Mouse (Mus musculus) lung, adult 2 months (tissue): Measurements from ENCODE around the gene Pde4d.

ENCODE experiments used
- CTCF ChIP-seq: fragments of 200-500 bp; IDR thresholded peaks from 2 replicates; pipeline ENCODE4 v1.5.1; 2011; ENCODE audit warnings: mild to moderate bottlenecking, low read length, control low read depth; ENCODE audit not compliant: insufficient read depth
- POLR2A ChIP-seq: fragments of 200-500 bp; IDR thresholded peaks from 2 replicates; pipeline ENCODE4 v1.6.1; 2011; ENCODE audit warnings: low read depth, mild to moderate bottlenecking, control low read depth, low read length, borderline replicate concordance; ENCODE audit errors: extremely low read depth

DNA sequence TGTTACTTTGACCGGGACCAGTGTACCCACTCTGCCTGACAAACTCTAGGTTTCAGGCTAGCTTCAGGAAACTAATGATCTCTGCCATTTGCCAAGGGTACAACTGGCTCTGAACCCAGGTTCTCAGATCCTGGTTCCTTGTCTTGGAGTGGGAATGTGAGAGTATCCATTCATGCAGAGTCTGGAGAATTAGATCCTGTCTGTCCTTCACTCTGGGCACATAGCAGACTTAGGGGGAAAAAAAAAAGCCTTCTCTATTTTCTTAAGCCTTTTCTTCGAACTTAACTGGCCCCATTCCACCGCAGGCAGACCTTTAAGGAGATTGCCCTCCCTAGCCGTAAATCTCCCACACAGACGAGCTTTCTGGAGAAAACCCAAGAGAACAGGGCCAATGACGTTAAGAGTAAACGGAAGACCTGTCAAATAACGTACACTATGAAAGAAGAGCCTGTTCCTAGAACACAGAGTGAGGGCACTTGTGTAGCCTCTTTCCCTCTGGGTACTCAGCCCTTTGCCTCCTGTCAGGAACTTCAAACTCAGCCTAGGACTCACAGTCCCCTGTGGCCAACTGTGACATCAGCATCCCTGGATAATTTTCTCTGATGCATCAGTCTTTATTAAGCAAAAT is 1302.6 kb downstream of the Pde4d start:
- TF ChIP-seq POLR2A (no peak), CTCF (no peak)
